Mouse (Mus musculus) retina, embryonic 14.5 days (tissue): Measurements from ENCODE around the gene Eif5a.
"Not testable (repeated sequence)": the region's sequence is repeated elsewhere in the genome, so short reads cannot be mapped to it uniquely, and the experiment has no call there.

ENCODE experiments used
- DNase-seq: peaks from one replicate; pipeline ENCODE4 v3.0.0-alpha.2; 2015; ENCODE audit warnings: low spot score

Eif5a gene

DNA sequence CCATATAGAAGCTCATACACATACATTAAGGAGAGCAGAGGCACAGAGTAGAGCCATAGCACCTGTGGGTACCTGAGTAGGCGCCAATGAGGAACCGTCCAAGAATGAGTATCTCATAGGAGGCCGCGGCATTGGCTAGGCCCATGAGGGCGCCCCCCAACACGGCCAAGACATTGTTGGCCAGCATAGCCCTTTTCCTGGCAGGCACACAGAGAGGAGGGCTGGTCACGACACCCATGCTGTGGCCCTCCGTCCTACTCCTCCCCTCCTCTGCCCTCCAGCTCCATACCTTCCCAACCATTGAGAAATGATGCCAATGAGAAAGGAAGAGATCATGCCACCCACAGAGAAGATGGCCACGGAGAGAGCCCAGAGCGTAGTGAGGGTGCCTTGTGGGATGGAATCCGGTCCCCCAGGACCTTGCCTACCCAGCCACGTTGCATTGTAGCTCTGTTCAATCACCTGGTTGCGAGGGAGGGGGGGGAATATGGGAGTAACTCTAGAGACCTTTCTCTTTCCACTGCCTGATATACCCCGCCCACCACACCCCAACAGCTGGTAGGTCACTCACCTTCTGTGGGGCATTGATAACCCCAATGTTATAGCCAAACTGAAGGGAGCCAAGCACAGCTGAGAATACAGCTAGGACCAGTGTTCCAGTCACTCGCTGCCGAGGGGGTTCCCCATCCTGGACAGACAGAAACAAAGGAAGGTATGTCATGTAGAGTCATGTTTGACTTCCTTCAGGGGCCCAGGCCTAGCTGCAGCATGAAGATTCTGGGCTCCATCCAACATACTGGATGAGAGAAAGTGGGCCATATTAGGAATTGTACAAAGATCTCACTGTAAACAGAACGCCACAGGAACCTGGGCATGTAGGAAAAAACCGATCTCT lies 24.5 kb upstream of the Eif5a start:
- no peak for DNase-seq

DNA sequence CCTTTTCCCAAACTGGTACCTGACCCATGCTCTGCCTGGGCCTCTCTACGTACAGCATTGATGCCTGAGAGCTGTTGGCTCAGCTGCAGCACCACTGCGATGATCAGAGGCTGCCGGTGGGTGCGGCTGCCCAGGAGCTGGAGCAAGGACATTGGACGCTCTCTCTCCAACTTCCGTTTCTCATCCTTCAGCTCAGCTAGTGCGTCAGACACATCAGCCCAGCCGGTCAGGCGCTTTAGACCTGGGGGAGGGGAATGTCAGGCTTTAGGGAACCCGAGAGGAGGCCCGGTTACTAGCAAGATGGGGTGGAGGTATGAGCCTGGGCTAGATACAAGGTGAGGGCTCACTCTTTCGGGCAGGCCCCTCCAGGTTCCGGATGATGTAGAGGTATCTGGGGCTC lies 23.5 kb upstream of the Eif5a start:
- DNase-seq: no peak

DNA sequence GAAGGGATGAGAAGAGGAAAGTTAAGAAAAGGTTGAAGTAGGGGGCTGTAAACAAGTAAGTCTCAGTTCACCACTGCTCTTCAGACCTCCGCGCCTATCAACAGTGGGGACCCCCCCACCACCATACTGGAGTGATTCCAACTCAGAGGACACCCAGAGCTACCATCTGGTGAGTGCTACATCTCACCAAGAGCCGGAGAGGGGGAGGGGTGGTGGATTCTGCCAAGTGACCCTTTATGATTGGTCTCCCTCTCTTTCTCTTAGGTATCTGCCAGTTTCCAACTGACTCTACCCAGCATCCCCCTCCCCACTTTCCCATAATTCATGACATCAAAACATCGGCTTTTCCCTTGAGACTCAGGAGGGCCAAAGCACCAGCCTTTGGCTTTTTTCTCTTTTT lies 19.2 kb upstream of the Eif5a start:
- DNase-seq: no peak

DNA sequence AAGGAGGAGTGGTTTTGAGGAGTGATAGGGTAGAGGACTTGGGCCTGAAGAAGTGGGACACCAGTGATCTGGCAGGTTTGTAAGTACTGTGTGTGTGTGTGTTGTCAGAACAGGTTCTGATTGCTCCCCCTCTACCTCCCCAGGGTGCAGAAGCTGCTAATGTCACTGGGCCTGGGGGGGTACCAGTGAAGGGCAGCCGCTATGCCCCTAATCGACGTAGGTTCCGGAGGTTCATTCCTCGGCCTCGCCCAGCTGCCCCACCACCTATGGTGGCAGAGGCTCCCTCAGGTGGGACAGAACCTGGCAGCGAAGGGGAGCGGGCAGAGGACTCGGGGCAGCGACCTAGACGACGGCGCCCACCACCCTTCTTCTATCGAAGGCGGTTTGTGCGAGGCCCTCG lies 18.0 kb upstream of the Eif5a start:
- no peak for DNase-seq

DNA sequence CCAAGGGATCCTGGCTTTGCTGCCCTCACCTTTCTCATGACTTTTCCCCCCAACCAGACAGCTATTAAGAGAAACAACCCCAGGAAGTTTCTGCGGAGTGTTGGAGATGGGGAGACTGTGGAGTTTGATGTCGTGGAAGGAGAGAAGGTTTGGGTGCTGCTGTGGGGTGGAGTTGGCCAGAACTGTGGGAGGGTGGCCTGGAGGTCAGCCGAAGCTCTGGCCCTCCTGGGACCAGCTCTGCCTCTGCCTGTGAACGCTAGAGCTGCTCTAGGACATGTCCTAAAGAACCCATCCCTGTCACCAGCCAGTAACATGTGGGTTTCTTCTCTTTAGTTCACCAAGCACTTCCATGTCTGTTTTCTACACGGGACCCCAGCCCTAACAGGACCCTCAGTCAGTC lies 17.4 kb upstream of the Eif5a start:
- no peak for DNase-seq

DNA sequence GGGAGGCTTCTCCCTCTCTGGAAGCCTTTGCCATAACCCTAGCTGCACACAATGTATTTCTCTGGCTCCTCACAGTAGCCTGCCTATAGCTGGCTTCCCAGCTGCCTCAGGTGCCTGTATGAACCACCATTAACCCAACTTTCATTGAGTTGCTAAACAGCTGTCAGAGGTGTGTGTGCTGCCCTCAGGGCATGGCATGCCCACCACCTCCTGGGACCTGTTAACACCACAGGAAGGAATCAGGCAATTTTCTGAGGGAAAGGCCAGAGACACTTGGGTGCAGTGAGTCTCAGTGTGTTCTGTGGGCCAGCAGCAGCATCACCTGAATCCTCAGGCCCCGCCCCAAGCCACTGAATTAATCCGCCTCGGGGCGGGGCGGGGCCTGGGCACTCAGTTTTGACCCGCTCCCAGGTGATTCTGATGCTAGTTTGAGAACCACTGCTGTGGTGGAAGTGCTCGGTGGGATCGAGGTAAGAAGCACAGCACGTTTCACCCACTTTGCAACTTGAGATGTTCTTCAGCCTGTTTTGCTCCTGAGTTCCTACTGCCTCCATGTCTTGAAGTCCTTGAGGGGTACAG lies 16.7 kb upstream of the Eif5a start:
- no peak for DNase-seq

DNA sequence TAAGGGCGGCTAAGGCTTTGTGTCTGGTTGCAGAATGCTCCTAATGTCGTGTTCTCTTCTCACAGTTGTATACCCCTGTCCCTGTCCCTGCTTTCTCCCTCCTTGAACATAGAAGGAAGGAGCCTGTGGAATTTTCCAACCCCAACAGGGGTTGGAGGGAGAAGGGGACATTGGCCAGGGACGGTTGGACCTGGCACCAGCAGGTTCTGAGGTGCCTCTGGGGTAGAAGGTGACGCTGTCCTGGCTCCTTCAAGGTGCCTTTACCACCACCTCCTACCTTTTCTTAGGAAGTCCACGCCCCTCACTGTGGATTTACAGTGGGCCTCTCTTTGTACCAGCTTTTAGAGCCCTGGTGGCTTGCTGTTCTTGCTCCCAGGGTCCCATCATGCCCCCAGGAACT lies 16.1 kb upstream of the Eif5a start:
- DNase-seq: no peak

DNA sequence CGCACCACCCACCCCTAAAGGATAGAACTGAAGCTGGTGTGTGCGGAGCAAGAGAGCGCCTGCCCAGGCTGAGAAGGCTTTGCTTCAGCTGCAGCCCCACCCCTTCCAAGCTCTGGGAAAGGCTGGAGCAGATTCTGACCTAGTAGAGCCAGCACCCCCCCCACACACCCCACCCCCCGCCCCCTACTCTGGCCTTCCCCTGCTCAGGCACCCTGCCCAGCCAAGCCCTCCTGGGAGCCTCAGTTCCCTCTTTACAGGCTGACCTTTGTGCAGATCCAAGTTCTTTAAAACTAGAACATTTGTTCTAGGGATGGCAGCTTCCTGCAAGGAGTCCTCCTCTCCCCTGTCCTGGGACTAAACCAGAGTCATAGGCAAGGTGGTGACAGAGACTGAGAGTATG lies 15.6 kb upstream of the Eif5a start:
- DNase-seq: no peak

DNA sequence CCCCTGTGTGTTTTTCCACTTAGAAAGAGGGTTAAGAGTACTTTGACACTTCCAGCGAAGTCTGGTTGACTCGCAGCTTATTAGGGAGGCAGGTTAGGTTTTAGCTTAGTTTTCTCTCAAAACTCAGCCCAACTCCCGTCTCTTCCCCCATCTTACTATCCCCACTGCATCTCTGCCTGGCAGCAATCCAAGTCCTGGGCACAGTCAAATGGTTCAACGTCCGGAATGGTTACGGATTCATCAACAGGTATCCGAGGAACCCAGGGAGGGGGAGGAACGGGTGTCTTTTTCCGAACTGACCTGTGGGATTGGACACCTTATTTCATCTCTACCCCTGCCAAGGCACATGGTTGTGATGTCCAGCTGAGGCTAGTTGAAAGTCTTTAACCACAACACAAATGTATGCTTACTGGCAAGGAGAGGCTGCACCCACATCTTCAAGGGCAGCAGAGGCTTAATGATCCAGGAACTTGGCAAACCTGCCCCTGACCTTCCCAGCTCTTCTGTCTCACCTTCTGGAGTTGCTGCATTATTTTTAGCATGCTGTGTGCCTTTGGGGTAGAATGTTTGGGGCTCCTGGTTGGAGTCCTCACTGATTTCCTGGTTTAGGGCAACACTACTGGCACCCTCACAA lies 15.1 kb upstream of the Eif5a start:
- no peak for DNase-seq

DNA sequence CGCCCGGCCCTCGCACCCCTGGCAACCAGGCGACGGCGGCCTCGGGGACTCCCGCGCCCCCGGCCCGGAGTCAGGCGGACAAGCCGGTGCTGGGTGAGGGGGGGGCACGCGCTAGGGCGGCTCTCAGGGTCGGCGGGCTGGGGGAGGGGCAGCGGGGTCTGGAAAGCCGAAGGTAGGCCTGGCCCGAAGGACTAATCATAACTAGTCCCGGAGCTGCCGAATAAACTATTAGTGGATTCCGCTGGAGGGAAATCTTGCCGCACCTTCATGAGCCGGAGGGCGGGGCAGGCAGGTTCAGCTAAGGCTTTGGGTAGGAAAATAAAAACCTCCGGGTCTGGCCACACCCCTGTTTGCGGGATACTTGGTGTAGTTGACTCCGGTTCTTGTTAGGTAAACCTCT lies 14.4 kb upstream of the Eif5a start:
- no peak for DNase-seq

DNA sequence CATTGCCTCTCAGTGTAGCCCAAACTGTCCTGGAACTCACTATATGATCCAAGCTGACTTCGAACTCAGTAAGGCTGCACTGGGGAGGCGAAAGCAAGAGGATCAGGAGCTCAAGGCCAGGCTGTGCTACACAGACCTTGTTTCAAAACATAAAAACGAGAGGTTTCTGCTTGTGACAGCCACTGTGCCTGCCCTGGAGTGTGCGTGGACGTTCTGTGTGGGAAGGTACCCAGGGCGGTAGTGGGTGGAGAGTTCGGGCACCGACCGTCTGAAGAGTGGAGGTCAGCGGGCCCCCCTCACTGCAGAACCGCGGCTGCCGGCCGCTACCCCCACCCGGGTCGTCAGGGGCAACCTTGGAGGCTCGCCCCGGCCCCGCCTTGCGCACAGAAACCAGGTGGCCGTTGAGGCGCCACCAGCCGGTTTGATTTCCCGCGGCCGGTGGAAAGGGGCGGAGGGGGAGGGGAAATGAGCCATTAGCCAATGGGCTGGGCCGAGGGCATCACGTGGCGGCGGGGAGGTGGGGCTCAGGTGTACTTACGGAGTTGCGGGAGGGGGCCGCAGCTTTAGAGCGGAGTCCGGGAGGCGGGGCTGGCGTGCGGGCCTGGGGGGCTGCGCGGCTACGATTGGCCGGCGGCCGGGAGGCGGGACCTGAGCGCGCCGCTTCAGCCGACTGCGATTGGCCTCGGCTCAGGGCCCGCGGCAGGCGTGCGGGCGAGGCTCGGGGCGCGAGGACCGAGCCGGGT lies 13.6 kb upstream of the Eif5a start, which contains the start of gene Ybx2:
TSS of gene Ybx2 (plus strand) at position 660 of the 743 bp plus-strand sequence.
- peak; percentile 85 for DNase-seq

DNA sequence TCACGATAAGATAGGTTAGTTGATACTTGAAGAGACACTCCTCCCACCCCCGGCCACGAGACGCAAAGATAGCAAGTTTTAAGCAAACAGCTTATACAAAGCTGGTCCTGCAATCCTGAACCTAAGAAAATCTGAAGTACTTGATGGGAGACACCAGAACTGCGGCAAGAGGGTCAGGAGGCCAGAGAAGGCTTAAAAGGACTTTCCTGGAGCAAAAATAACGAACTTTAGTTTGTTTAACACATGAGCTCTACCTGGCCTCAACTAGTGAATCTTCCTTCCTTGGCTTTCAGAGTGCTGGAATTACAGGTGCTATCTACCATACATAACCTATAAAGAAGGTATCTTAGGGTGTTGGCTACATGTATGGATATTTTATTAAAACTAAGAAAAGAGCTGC lies 12.9 kb upstream of the Eif5a start:
- DNase-seq: no peak

DNA sequence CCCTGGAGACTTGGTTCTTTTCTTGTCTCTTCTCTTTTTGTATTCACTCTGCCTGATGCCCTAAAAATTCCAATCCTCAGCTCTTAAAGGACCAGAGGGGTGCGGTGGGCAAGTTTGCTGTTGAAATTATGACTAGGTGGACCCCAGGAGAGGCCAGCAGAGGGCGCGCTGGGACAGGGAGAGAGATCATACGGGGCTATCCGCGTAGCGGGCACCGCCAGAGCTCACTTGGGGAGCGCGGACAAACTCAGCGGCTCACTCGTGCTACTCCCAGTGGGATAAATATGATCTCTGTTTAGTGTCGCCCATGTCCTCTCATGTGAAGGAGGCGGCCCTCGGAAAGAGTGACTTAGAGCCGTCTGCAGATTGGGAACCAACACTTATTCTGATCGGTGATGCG lies 12.4 kb upstream of the Eif5a start:
- DNase-seq: peak; percentile 96

DNA sequence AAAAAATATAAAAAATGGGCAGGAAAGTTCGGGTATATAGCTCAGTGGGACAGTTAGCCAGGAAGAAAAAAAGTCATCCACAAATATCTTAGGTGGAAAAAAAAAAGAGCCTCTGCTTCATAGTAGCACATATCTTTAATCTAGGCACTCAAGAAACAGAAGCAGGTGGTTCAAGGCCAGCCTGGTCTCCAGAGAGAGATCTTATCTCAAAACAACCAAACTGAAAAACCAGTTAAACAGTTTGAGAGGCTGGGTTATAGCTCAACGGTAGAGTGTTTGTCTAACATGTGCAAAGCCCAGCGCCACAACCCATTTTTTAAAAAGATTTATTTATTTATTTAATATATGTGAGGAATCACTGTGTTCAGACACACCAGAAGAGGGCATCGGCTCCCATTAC lies 11.3 kb upstream of the Eif5a start:
- DNase-seq: no peak

DNA sequence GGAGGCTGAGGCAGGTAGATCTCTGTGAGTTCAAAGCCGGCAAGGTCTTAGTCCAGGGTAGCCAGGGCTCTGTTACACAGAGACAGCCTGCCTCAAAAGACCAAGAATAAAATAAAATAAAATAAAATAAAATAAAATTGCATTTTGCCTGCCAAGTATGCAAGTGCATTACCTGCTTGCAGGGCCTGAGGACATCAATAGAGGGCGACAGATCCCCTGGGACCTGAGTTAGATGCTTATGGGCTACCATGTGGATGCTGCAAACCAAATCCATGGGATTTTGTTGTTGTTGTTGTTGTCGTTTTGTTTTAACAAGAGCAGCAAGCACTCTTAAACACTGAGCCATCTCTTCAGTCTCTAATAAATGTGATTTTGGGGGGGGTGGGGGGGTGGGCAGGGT lies 10.5 kb upstream of the Eif5a start:
- DNase-seq: peak; percentile 23

DNA sequence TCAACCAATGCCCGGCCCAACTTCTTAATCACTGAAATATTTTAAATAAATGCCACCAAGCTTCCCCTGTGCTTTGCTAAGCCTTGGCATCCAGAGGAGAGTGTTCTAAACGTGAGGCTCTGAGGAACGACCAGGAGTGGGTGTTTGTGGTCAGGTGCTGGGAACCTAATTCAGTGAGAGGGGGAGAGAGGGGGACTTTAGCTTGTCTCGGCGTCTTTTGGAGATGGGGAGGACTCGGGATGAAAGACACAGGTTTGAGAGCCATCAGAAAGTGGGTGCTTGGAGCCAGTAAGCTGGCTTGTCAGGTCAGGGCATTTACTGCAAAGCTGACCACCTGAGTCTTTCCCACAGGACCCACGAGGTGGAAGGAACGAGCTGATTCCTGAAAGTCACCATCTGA lies 10.0 kb upstream of the Eif5a start:
- no peak for DNase-seq

DNA sequence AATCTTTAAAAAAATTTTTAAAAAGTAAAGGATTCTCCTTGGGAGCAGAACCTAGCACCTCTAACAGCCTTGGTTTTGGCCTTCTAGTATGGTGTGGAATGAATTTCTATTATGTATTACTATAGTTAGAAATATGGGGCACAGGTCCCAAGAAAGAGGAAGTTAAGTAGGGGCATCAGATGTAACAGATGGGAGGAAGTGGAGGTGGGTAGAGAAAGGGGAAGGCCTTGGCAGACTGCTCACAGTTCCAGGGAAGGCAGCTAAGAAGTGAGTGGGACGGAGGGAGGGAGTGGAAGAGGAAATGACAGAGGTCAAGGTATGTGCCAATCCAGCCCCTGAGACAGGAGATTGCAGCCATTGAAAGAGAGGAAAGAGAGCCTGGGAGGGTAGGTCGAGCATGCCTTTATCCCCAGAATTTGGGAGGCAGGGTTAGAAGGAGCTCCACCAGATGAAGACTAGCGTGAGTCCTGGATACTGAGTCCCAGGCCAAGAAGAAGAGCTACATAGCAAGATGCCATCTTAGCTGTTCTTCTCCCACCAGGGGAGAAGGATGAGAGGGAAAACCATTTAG lies 9.3 kb upstream of the Eif5a start:
- no peak for DNase-seq

DNA sequence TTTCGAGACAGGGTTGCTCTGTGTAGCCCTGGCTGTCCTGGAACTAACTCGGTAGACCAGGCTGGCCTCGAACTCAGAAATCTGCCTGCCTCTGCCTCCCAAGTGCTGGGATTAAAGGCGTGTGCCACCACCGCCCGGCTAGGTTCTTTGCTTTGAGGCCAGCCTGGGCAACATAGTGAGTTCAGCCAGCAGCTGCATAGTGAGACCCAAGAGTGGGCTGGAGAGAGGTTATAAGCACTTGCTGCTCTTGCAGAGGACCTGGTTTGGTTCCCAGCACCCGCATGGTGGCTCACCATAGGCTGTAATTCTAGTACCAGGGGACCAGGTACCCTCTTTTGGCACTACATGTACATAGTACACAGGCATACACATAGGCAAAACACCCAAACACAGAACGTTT lies 8.4 kb upstream of the Eif5a start:
- not testable (repeated sequence) for DNase-seq

DNA sequence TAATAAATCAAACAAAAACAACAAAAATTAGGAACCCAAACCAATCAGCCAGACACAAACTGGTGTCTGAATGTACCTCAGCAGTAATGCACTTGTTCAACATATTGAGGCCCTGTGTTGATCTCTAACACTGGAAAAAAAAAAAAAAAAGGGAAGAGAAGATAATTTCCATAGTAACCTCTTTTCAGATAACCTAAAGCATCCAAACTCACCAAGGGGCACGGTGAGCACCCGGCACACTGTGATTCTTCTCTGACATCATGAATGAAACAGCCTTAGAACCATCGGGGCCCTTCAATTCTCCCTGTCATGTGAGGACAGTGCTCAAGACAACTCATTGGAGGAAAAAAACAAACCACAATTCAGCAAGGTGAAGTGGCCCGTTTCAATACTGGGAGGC lies 8.0 kb upstream of the Eif5a start:
- no peak for DNase-seq

DNA sequence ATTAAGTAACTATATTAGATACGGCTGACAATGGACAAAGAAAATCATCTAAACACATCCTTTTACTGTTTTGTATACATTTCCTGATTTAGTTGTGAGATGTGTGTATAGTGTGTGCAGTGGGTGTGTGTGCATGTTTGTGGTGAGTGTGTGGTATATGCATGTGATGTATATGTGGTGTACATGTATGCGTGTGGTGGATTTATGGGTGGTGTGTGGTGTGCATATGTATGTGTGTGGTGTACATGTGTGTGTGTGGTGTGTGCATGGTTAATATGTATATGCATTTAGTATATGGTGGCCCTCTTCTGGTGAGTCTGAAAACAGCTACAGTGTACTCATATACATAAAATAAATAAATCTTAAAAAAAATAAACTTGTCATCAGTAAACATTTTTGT lies 5.7 kb upstream of the Eif5a start:
- DNase-seq: no peak

DNA sequence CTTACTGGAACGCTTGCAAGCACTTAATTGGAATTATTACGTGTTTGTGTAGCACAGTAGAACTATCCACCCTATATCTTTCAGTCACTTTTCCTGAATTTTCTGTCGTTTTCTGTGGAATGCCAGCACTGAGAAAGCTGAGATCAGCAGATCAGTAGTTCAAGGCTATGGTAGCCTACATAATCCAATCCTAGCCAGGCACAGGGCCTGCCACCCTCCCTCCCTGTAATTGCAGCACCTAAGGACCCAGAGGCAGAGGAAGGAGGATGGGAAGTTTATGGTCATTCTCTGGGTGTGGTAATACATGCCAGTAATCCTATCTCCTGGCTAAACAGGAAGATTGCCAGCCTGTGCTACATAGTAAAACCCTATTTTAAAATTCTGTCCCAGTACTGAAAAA lies 1.0 kb upstream of the Eif5a start:
- DNase-seq: no peak

DNA sequence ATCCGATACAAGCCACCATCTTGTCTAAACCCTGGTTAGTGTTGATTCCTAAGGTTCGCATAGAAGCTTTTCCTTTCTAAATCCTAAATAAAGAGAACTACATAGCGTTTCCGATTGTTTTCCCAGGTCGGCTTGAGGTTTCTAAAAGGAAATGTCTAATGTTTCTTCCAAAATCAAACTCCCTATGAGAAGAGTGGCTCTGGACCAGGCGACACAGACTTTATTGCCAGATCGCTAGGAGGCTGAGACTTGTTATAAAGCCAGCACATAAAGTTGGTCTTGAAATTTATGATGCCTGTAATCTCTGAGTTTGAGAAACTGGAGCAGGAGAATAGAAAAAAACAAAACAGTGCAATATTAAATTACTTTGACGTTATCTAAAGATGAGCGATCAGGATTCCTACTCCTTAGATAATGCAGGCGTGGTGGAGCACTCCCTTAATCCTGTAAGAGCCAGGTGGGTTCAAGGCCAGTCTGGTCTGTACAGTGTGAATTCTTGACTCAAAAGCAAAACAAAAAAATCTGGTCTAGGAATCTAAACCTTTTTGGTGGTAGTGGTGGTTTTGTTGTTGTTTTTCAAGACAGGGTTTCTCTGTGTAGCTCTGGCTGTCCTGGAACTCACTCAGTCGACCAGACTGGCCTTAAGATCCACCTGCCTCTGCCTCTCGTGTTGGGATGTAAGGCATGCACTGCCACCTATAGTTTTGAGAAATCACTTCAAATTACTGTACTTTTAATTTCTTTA lies 426 bp upstream of the Eif5a start:
- DNase-seq: no peak
